Mouse (Mus musculus) adrenal gland, postnatal 25 days (tissue): ENCODE results near the gene Ankrd2. TPM values are rescaled to one million over a fixed set of nuclear protein-coding genes. Genes with fewer than 3 reads are reported as not detected.

ENCODE experiments used
- DNase-seq: peaks from one replicate; pipeline ENCODE4 v3.0.0; 2021; ENCODE audit warnings: mixed read lengths
- total RNA-seq: library from RNA; stranded (reverse); gene quantifications from 2 replicates; pipeline ENCODE4 v1.2.3, GENCODE M21; 2021

The Ankrd2 gene
- total RNA-seq, 1 experiment from 2014 or later, result 0.46 TPM

DNA sequence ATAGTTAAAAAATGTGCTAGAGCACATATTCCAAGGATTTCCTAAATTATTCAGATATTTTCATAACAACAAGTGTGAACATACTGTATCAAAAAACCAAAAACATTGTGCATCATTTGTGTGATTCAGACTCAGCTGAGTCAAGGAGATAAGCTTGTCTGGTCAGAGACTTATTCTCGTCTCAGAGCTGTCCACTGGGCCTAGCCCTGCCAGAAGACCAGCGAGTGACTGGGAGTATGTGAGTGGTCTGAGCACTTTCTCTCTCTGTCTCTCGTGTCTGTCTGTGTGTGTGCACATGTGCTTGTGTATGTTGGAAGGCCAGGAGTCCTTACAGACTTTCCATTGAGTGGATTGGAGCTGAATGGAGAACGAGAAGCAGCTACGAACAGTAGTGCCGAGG, 20.8 kb upstream of the Ankrd2 start:
- DNase-seq, result no peak

DNA sequence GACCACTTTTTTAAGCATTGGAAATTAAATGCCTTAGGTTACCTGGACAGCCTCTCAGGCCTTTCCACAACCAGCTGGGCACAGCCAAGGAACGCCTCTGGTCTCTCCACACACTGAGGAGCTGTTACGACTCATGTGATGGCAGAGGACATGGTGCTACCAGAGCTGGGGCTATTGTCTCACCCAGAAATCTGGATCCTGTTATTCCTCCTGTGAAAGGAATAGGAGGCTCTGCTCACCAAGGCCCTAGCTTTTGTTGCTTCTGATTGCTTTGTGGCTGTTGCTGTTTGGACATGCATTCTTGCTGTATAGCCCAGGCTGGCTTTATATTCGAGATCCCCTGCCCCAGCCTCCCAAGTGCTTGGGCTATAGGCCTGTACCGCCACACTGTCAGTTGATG, 19.5 kb upstream of the Ankrd2 start:
- no peak for DNase-seq

DNA sequence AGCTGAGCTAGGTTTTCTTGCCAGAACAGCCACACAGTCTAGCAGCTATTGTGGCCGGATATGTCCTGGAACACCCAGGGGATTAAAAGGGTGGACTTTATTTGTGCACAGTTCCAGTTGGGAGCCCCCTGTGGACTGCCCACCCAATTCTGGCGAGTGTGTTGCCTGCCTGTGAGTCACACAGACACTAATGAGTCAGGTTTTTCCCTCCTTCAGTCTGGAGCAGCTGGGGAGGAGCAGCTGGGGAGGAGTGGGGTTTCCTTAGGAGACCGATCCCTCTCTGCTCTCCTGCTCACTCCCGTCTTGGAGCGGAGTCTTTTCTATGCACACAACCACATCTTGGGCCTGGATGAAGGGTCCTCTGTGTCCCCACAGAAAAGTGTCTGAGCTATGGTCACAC, 19.0 kb upstream of the Ankrd2 start:
- no peak for DNase-seq

DNA sequence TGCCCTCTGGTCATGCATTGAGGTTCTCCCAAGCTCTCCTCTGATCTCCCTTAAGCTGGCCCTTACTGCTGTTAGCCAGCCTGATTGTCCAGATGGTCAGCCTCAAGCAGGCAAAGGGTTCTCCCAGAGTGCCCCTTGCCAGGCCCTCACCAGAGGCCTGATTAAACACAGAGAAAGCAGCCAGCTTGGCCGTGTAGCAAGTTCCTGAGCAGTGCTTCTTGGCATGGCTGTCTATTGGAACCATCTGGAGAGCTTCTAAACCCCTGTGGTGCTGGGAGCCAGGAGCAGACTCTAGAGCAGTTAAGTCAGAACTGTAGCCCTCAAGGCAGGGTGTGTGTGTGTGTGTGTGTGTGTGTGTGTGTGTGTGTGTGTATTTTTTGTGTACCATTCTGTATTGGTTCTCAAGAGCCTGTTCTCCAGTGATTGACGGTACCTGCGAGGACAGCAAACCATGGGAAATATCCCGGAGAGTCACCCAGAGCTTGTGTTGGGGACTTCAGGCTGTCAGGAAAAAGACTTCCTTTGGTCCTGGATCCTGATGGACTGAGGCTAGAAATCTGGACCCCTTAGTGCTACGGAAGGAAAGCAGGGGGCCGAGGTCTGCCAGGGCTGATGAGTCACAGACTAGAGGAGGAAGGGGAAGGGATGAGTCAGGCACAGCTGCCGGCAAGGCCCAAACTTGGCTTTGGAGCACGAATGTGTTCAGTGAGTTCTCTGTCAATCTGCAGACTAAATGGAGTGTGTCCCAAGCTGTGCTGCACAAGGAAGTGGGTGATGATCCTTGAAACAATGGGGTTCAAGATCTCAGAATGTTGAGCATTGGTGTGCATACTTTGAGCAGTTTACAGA, 18.2 kb upstream of the Ankrd2 start:
- peak; percentile 72 for DNase-seq

DNA sequence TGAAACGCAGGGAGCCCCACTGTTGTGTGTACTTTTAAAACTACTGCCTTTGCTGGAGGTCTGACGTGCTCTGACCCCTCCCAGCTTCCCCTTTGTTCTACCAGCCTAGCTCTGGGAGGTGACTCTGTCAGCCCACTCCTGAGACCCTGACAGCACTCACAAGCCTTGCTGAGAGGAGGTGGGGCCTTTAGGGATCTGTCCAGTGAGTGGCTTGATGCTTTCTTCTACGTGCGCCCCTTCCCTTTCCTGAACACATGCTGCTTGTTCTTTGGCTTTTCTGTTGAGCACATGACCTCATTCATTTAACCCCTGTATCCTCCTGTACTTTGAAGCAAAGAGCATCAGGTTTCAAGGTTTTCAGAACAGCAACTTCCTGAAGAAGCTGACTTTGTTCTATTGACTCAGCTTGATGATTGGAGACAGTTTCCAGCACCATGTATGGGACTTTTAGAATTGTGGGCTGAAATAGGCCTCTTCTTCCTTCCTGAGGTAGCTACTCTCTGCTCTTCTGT, 16.7 kb upstream of the Ankrd2 start:
- DNase-seq, result no peak

DNA sequence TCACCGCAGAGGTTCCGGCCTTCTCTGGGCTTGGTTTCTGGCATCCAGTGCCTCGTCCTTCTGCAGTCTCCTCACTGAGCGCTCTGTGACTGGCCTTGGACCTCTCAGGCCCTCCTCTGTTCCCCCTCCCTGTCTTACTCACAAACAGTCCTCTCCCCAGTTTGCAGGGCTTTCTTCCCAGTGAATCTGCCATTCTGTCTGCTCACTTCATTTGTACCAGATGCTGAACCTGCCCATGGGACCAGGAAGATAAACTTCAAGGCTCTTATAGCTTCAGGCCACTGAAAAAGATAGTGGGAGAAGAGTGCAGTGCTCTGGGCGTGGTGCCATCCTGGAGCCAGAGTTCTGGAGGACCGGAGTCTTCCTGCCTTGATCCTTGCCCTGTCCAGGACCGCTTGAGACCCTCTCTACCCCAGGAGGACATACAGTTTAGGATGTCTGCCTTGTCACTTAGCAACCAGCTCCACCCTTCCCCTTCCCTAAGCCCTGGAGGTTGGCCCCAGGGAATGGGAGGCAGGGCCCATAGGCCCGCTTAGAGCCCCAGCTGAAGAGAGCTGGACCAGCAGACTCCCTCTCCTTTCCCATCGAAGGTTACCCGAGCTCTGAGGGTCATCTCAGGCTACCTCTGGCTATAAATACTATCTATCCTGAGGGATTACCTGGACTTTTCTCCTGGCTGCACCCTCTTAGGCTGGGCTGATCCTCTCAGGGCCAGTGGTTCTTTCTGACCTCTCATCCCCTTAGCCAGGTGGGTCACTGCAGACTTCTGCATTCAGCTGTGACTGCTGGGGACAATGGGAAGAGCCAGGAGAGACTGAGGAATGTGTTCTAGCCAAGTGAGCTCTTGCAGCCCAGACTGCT, 13.9 kb upstream of the Ankrd2 start:
- DNase-seq, result peak; percentile 57

DNA sequence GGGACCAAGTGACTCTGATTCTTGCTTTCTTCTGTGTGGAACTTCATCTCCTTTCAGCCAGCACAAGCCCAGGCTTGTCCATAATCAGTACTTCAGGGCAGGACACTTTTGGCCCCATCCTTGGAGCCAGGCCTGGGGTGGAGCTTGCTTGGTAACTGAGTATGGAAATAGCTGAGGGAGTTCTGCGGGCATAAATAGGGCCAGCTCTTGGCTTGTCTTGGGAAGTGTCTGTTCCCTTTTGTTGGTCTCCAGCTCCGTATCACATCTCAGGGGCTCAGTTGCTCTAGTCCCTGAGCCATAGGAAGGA, 13.3 kb upstream of the Ankrd2 start:
- no peak for DNase-seq

DNA sequence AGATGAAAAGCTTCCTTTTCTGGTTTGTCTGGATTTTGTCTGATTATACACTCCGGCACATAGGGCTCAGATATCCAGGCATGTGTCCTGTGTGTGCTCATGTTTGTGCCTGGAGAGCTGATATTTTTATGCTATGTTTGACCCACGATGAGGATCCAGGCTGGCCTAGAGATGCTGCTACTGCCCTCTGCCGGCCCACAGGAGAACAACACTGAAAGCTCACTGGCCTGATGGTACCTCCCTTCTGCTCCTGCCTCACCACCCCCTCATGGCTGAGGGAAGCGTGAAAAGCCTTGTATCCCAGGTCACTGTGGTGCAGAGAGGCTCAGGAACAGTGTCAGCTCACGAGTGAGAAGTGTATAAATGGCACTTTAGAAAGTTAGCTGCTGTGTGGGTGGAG, 9.6 kb upstream of the Ankrd2 start:
- peak; percentile 80 for DNase-seq

DNA sequence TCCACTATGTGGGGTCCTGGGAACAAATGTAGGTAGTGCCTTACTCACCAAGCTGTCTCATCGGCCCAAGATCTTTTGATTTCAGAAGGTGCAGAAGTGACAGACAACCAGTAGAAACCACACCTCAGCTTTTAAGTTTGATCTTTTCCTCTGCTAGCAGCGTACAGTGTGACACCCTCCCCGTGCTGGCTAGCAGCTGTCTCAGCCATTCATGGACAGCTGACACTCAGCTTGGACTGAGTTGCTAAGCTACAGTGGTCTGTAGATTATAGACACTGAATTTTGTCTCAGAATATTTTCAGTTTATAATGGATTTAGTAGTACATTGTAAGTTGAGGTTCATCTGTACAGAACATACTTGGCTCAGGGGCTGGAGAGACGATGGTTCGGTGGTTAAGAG, 4.7 kb upstream of the Ankrd2 start:
- DNase-seq, result no peak

DNA sequence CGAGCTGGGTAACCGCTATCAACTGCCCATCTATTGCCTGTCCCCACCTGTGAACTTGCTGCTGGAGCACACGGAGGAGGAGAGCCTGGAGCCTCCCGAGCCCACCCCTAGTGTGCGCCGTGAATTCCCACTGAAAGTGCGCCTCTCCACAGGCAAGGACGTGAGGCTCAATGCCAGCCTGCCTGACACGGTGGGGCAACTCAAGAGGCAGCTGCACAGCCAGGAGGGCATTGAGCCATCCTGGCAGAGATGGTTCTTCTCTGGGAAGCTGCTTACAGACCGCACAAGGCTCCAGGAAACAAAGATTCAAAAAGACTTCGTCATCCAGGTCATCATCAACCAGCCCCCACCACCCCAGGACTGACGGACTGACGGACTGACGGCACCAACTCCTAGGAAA, 2.2 kb upstream of the Ankrd2 start:
- DNase-seq, result no peak

DNA sequence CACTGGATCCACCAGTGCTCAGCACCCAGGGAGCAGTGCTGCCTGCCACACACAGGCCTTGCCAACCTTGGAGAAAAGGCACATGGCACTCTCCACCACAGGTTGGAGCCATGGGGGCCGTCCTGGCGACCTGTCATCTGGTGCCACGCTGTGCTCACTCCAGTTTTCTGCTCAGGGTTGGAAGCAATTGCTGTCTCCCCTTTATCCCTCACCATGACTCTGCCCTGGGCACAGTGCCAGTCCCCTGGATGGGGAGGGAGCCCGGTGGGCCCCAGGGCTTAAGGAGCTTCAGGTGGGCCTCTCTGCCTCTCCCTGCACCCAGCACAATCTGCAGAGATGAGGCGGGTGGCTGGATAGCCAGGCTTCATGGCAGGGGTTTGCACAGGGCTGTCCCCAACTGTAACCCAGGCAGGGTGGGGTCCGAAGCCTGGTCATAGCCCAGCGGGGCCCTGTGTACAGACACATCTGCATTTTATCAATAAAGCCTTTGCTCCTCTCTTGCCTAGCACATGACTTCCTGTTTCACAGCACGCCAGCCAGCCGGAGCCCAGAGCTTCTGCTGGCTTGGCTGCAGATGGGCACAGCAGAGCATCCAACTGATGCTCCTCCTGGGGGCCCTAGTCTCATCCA, 1.5 kb upstream of the Ankrd2 start:
- DNase-seq, result no peak

DNA sequence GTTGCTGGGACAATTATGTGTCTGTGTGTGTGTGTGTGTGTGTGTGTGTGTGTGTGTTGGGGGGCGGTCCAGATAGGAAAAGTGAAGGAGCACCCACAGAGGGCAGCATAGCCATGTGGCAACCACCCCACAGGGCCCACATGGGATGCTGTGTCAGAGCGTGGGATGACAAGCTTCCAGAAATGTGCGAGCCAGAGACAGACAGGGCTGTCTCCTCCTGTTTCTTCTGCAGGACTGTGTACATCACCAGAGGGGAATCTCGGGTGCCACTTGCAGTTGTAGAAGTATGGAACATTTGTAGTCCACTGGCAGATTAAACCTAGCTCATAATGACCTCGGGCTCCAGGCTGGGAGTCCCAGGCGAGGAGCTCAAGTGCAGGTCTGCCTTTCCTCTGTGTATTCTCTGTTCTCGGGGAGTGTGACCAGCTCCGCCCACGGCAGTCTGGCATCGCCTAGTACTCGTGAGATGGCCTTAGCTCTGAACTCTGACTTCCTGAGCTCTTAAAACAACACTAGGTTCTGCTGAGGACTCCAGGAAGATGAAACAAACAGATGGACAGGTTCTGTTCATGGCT, 832 bp upstream of the Ankrd2 start:
- DNase-seq, result no peak

DNA sequence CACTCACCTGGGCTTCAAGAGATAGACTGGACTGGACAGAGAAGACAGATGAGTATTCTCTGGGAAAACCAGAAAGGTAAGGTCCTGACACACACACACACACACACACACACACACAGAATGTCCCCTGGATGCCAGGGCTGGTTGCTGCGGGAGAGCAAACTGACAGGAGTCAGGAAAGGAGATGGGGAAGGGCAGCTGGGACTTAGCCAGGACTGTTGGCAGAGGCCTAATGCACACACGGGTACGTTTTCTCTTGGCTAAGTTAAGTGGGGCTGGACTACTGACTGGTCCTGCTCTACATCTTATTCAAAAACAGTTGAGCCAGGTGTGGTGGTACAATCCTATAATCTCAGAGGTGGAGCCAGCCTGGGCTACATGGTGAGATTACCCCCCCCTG, 557 bp downstream of the Ankrd2 start:
- DNase-seq, result no peak

DNA sequence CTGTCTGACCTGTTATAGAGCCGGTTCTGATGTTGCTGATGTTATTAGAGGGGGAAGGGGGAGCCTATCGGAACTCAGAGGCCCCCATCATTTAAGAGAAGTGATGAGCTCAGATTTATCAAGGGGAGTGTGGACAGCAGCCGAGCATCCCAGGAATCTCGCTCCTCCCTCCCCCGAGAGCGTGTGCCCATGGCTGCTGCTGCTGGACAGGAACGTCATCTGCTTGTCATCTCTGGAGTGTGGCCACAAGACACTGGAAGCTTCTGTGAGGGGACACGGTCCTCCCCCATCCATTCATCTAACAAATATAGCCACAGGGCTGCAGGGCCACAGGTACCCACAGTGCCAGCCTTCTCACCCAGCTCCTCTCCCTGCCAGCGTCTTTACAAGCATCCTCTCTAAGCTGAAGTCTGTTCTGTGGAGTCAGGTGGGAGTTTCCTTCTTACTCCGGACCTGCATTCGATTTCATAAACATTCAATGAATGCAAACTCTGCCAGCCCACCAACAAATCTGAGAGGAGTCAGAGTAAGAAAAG, 1.4 kb downstream of the Ankrd2 start:
- DNase-seq, result no peak

DNA sequence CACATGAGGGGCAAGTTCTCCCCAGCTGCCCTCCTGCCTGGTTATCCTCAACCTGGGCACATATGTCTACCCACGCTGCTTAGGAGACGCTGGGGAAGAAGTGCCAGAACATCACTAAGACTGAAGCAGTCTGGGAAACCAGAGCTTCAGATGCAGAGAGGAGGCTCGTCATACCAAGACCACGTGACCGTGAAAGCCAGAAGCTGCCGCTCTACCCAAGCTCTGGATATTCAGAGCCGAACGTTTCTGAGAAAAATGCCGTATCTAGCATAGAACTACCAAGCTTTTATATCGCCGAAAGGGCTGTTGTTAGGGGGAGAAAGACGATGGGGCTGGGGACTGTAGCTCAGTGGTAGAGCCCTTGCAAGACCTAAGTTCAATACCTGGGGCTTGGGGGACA, 2.5 kb downstream of the Ankrd2 start:
- no peak for DNase-seq

DNA sequence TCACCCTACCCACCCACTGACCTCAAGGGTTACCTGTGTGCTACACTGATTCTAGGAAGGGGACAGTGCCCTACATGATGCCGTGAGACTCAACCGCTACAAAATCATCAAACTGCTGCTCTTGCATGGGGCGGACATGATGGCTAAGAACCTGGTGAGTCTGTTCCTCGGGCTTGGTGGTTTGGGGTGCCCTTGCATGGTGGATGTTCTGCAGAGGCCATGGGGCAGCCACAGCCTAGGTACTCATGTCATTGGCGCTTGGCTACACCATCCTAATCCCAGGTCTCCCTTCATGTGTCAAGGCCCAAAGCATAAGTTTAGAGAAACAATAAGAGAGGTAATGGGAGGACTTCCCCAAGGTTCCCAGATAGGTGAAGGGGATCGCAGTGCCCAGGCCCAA, 8.2 kb downstream of the Ankrd2 start:
- no peak for DNase-seq

DNA sequence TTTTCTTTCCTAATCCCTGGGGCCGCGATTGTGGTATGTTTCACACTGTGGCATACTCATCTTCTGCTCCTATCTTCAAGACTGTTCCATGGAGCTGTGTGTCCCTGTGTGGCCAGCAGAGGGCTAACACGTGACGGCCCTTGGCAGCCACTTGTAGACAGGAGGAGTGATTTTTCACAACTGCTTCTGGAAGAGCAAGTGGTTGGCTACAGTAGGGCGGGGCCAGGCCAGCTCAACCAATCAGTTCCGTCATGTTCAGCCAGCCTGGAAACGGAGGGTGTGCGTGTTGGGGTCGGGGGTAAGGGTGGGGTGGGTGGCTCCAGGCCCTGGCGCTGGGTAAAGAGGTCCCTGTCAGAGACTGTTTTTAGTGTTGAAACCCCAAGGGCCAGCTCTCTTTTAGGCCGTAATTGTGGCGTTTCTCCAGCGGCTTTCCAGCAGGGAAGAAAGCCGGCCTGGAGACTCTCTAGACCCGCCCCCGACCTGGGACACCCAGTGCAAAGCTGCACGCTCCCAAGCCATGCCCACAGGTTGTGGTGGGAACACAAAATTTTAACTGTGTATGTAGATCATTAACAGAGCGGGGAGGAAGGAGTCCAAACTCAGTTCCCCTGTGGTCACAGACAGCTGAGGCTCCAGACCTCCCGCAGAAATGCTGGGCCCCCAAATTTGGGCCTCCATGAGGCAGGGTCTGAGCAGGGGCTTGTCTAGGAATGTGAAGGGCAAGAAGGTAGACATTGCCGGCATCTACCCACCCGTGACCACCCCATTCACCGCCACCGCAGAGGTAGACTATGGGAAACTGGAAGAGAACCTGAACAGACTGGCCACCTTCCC, 9.7 kb downstream of the Ankrd2 start, which contains the start of gene Hoga1:
TSS of gene Hoga1 (plus strand) at position 342 of the 834 bp plus-strand sequence.
- DNase-seq, result peak; percentile 74

DNA sequence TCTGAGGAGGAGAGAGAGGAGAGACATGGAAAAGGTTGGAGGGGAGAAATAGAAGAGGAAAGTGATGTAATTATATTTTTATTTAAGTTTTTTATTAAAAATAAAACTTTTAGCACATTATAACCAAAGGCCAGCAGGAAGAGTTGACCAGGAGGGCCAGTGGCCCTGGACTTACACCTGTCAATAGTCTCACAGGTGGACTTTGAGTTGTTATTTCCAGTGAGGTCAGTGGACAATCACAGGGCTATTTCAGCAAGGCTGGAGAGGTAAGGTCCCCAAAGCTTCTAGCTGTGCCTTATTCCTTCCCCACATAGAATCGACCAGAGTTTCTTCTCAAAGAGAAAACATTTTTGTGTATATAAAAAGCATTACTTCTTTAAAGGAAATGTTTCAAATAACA, 14.5 kb downstream of the Ankrd2 start:
- no peak for DNase-seq

DNA sequence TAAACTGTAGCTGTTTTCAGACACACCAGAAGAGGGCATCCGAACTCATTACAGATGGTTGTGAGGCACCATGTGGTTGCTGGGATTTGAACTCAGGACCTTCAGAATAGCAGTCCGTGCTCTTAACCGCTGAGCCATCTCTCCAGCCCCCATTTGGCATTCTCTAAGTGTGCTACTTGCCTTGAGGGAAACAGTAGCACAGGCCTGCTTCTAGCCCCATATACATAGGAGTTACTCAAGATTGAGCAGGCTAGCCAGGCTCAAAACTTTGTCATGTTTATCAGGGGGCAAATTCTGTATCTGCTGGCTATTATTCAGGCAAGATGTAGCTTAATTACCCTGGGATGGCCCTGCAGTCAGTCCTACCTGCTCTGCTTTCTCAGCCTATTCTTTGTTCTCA, 15.6 kb downstream of the Ankrd2 start:
- DNase-seq, result no peak

DNA sequence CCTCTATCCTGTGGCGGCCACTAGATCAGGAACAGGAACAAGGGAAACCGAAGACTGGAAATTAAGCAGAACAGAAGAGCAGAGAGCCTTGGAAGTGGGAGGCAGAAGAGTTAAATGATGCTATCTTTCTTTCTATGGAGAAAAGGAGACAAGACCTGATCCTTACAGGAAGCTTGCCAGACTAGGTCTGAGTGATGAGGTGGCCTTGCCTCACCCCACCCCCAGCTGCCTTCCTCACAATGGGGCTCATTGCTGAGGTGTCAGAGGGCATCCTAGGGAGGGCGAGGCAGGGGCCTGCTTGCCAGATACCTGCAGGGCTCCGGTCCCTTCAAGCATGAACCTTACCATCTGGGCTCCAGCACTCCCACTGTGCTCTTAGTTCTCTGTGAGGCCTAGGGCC, 16.1 kb downstream of the Ankrd2 start, which contains the start of gene 4933411K16Rik:
TSS of gene 4933411K16Rik (plus strand) at position 301 of the 400 bp plus-strand sequence.
- DNase-seq, result no peak

DNA sequence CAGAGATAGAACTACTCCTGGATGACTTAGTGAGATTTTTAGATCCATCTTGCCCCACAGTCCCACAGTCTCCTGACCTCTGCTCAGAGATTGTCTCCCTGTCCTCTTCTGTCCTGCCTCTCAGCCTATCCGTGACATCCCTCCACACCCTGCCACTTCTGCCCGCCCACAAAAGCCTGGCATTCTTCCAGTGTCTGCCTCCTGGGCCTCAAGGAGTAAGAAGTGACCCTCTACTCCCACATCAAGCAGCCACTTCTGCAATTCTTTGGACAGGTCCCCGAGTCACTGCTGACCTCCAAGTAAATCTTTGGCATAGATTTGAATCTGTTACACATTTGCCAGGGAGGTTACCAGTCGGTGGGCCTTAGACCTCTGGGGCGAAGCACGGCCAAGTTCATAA, 18.5 kb downstream of the Ankrd2 start:
- no peak for DNase-seq
